Mouse (Mus musculus) stomach, postnatal 0 days (tissue): ENCODE measurements around the gene E030018B13Rik.

ENCODE experiments used
- CTCF ChIP-seq: IDR thresholded peaks from 2 replicates; pipeline ENCODE4 v1.5.1; 2016; ENCODE audit warnings: antibody characterized with exemption, low read depth, mild to moderate bottlenecking, moderate library complexity
- EP300 ChIP-seq: optimal IDR thresholded peaks from 2 replicates; pipeline ENCODE3; 2016; ENCODE audit warnings: antibody characterized with exemption

GRCm38 (mm10) chr7:63903635-63904380 is 12.8 kb upstream of the E030018B13Rik start:
- no peak for TF ChIP-seq EP300
- TF ChIP-seq CTCF: no peak
